Mouse (Mus musculus) spleen, adult 2 months (tissue): ENCODE results near the gene Dcst1. TPM values are rescaled to one million over a fixed set of nuclear protein-coding genes. Genes with fewer than 3 reads are reported as not detected.

Source experiments
- DNase-seq, 2 experiments: peaks; one replicate each; pipeline versions ENCODE4 v3.0.0 to v3.0.0-alpha.2; 2012 to 2021; ENCODE audit warnings: low spot score in 2 of 2, low read depth in 1 of 2
- H3K27ac ChIP-seq: fragments of 200-500 bp; 2 replicates; pipeline ENCODE4 v1.5.1; 2012; ENCODE audit warnings: low read length, inconsistent platforms; ENCODE audit not compliant: insufficient read depth
- H3K27me3 ChIP-seq: fragments of 200-500 bp; 2 replicates; pipeline ENCODE4 v1.6.1; 2012; ENCODE audit warnings: mild to moderate bottlenecking, moderate library complexity, low read length, inconsistent platforms; ENCODE audit not compliant: control insufficient read depth, insufficient read depth
- H3K36me3 ChIP-seq: fragments of 200-500 bp; 2 replicates; pipeline ENCODE4 v1.6.1; 2012; ENCODE audit warnings: mild to moderate bottlenecking, low read length, inconsistent platforms; ENCODE audit not compliant: control insufficient read depth, insufficient read depth
- H3K4me1 ChIP-seq: fragments of 200-500 bp; 2 replicates; pipeline ENCODE4 v1.6.1; 2011; ENCODE audit warnings: inconsistent platforms; ENCODE audit not compliant: control insufficient read depth, insufficient read depth, insufficient read length
- H3K4me3 ChIP-seq: fragments of 200-500 bp; 2 replicates; pipeline ENCODE4 v1.5.1; 2011; ENCODE audit warnings: mild to moderate bottlenecking, inconsistent platforms; ENCODE audit not compliant: insufficient read depth, insufficient read length; ENCODE audit errors: extremely low read depth
- CTCF ChIP-seq: fragments of 200-500 bp; IDR thresholded peaks from 2 replicates; pipeline ENCODE4 v1.5.1; 2011; ENCODE audit warnings: mild to moderate bottlenecking, inconsistent platforms; ENCODE audit not compliant: insufficient read depth, insufficient read length, insufficient replicate concordance; ENCODE audit errors: extremely low read depth
- POLR2A ChIP-seq: fragments of 200-500 bp; IDR thresholded peaks from 2 replicates; pipeline ENCODE4 v1.6.1; 2011; ENCODE audit warnings: low read depth, low read length, inconsistent platforms
- WGBS: fragments of 180-500 bp; shearing (Covaris S2); methylation state at CpG from one replicate; pipeline ENCODE4 v1.1.7; 2018; 5-methylcytosine and 5-hydroxymethylcytosine counted together
- polyA plus RNA-seq: library from polyadenylated mRNA; depleted of rRNA; stranded (reverse); fragments of >200 nt; gene quantifications from 2 replicates; pipeline ENCODE4 v1.2.3, GENCODE M21; 2012

Dcst1 gene
- polyA plus RNA-seq, 1 experiment: 0.29 TPM

DNA sequence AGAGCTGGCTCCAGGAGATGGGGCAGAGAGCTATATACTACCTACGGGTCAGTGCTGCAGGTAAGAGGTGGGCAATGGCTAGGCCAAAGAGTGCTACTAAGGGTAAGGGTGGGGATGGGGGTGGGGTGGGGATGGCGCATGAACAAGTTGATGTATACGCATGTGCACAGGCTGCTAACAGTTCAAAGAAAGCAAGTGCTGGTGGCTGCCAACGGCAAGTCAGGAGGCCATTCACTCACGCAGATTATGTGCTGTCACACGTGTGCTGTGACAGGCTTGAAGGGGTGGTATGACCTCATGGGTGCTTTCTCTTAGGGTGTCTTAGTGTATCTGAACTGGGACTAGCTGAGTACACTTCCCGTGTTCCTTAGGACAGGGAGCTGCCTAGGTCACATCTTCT lies 36.3 kb upstream of the Dcst1 start:
- no peaks in the 10 kb centered on the region for H3K27me3 ChIP-seq
- H3K36me3 ChIP-seq: peaks cover 30% of the 10 kb centered on the region
- 92% methylated on average over 7 of the region's 7 CpGs for WGBS
- H3K27ac ChIP-seq: no peak overlapping the region
- peaks cover 4% of the 10 kb centered on the region; the same call in 1 of the 2 replicates for H3K4me1 ChIP-seq
- DNase-seq: no peak
- H3K4me3 ChIP-seq: no peak overlapping the region
- no peak for TF ChIP-seq POLR2A
- no peak for TF ChIP-seq CTCF

DNA sequence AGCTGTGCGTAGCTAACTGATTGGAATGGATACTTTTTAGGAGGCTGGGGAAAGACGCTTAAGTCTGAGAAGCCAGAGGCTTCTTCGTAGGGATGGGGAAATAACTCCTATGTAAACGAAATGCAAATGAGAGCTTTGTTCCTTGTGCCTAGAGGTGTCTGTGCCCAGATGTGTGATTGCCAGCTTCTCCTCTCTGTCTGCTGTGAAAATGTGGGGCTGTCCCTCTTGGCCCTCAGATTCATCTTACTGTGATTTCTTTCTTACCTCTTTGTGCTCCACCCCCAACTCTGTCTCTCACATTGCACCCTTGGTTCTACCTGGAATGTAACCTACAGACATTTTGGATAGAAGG lies 31.6 kb upstream of the Dcst1 start:
- no peak for DNase-seq
- WGBS: 2% methylated on average over 4 of the region's 4 CpGs
- Histone ChIP-seq H3K4me1 (peaks cover 9% of the 10 kb centered on the region; the same call in 1 of the 2 replicates), H3K27ac (no peak overlapping the region), H3K4me3 (peak overlapping the region; percentile 58; the same call in 1 of the 2 replicates), H3K27me3 (no peaks in the 10 kb centered on the region), H3K36me3 (peaks cover 5% of the 10 kb centered on the region)
- TF ChIP-seq CTCF: no peak
- no peak for TF ChIP-seq POLR2A

DNA sequence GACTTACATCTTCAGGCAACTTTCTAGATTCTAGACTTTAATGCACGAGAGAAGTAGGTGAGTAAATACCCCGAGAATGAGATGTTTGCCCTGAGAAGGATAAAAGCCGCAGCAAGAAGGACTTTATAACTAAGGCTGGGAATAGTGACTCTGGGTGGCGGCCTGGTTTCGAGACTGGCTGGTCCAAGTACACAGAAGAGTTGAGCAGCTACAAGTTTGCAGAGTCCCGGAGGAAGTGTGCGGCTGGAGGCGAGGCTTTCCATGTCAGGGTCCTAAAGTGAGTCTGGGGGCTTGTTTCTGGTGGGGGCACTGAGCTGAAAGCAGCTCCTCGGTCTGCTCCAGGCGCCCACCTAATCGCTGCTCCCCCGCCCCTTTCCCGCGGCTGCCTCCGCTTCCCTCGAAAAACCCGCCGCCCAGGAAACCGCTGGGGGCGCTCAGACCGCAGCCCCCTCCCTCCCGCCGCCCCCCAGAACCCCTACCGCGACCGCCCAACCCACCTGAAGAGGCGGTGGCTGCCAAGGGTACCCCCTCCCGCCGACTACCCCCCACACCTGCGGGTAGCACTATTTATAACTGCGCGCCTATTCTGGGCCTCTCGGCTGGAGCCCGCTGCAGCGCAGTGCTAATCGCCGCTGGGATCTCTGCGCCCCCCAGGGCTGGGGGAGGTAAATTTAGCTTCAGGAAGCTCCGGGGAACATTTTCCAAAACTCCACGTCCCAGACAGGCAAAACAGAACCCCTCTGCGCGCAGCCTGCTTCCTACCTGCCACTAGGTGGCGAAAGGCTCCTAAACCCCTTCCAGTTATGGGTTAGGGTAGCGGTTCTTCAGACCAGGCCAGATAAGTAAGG lies 31.0 kb upstream of the Dcst1 start:
- peak in 1 of 2 experiments; percentile 63 for DNase-seq
- no peaks in the 10 kb centered on the region for H3K36me3 ChIP-seq

DNA sequence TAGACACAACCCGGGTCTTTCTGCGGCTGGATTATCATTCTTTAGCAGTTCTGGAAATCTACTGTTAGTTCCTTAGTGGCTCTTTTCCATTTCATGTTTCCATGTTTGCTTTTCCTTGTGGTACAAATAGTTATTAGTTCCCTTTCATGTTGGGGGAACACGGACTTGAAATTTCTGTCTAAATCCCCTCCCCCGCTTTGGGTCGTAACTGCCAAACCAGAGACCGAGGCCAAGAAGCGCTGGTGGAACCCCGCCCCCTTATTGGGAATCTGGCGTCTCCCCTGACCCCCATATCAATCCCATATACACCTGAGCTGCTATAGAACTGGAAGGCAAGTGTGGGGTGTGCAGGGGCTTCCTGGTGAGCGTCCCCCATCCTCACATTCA lies 30.4 kb upstream of the Dcst1 start:
- H3K27me3 ChIP-seq: no peaks in the 10 kb centered on the region
- H3K36me3 ChIP-seq: no peaks in the 10 kb centered on the region
- 4% methylated on average over 10 of the region's 10 CpGs for WGBS
- H3K4me3 ChIP-seq: 0 out of 2 replicates have a peak overlapping the region, but pooled peaks have one; percentile 75
- no peak for TF ChIP-seq POLR2A
- peaks cover 17% of the 10 kb centered on the region for H3K4me1 ChIP-seq
- no peak for DNase-seq
- H3K27ac ChIP-seq: no peak overlapping the region

More for the DNA sequence above, 31.0 kb upstream of the Dcst1 start:
- Histone ChIP-seq H3K4me3 (peak overlapping the region; percentile 58; the same call in 1 of the 2 replicates), H3K27me3 (no peaks in the 10 kb centered on the region), H3K4me1 (peaks cover 12% of the 10 kb centered on the region; the same call in 1 of the 2 replicates), H3K27ac (no peak overlapping the region)
- TF ChIP-seq CTCF (peak; percentile 75; the same call in 1 of the 2 replicates), POLR2A (no peak)
- WGBS: 2% methylated on average over 44 of the region's 44 CpGs

DNA sequence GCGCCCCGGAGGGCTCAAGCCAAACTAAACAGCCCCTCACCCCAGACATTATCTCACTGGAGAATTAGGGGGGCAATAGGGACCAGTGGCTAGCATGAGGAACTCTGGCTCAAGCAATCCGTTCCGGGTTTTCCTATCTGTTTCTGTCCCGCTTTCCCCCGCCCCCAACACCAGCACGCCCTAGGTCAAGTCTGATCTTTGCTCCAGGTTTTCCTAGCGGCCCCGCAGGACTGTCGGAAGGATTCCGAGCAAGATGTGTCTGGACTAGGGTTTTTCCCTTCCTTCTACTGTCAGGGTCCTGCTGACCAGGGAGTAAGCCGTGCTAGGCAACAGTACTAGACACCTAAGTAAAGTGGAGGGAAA lies 29.8 kb upstream of the Dcst1 start:
- TF ChIP-seq POLR2A (no peak), CTCF (no peak)
- DNase-seq: peak in 1 of 2 experiments; percentile 44
- under 1% methylated on average over 12 of the region's 12 CpGs for WGBS

DNA sequence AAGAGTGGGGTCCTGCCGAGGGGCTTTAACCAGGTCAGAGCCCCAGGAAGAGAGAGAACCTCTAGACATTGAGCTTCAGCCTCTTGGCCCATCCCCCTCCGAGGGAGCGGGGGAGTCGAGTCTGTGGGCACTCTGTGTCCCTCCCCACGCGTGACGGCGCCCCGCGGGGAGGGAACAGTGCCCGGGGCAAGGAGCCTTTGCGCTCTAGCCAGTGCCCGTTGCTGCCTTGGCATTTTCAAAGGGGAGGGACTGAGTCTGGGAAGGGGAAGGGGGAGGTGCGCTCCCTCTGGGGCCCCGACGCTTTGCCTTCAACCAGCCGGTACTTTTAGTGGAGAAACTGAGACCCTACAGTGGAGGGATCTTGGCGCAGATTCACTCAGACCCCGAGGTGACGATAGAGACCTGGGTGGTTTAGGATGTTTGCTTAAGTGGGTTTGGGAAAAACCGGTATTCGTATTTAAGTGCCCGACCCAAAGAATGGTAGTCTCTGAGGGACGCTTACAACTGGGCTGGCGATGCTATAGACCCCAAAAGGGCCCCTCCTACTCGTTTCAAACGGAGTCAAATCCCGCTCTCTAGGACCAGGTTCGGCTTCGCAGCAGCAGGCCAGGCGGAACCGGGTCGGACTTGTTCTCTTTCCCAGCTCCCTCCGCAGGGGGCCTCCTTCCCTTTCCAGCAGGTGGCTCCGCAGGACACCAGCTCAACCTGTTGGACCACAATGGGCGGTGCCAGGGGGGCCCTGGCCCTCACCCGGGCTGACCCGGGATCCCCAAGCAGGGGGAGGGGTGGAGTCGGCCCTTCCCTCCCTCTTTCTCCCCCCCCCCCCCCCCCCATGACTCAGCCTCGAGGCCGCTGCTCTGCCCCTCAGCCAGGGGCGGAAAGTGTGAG lies 29.2 kb upstream of the Dcst1 start, which contains the start of gene Zbtb7b:
Gene Zbtb7b, minus strand, starts transcription at position 771 of the 888 bp plus-strand sequence.
- Histone ChIP-seq H3K36me3 (no peaks in the 10 kb centered on the region), H3K4me1 (peaks cover 29% of the 10 kb centered on the region), H3K27ac (peak within 1 kb of the TSS; percentile 75), H3K4me3 (peak within 1 kb of the TSS; percentile 75), H3K27me3 (no peaks in the 10 kb centered on the region)
- TF ChIP-seq POLR2A (no peak), CTCF (no peak)
- peak in 1 of 2 experiments; percentile 51 for DNase-seq
- 1% methylated on average over 41 of the region's 42 CpGs for WGBS

More for the DNA sequence above, 29.8 kb upstream of the Dcst1 start:
- H3K36me3 ChIP-seq: no peaks in the 10 kb centered on the region
- H3K27ac ChIP-seq: peak overlapping the region; percentile 31; the same call in 1 of the 2 replicates
- H3K4me1 ChIP-seq: peaks cover 23% of the 10 kb centered on the region
- H3K27me3 ChIP-seq: no peaks in the 10 kb centered on the region
- H3K4me3 ChIP-seq: peak overlapping the region; percentile 75

DNA sequence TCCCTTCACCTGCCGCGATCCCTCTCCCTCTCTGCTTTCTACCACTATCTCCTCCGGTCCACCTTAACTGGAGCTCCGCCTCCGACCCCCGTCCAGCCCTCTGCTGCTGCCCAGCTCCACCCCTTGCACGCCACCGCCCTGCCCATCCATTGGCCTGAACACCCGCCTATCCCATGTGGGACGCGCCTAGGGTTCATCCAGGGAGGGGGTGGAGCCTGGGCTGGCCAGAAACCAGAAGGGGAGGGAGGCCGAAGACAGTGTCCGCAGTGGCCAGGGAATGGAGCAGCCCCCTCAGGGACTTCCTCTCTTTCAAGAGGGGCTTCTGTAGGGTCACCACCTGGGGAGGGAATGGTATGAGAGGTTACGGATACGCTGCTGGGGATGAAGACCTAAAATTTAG lies 28.6 kb upstream of the Dcst1 start:
- peak; percentile 82 to 96 for DNase-seq
- TF ChIP-seq POLR2A (no peak; the same call in 1 of the 2 replicates), CTCF (no peak)
- Histone ChIP-seq H3K4me3 (peak overlapping the region; percentile 75), H3K4me1 (peaks cover 30% of the 10 kb centered on the region), H3K27me3 (no peaks in the 10 kb centered on the region), H3K27ac (peak overlapping the region; percentile 84), H3K36me3 (no peaks in the 10 kb centered on the region)
- under 1% methylated on average over 15 of the region's 15 CpGs for WGBS
